Mouse (Mus musculus) hindbrain, embryonic 16.5 days (tissue): ENCODE measurements around the gene 1600014C23Rik. TPM values are rescaled to one million over a fixed set of nuclear protein-coding genes. Genes with fewer than 3 reads are reported as not detected.
A peak's percentile ranks its signal among the peaks of the same experiment; 100 is the strongest.

Experiments used
- ATAC-seq: fragments of 200-750 bp; cut with Nextera tagmentation; 2 replicates; pipeline ENCODE4 v1.8.0; 2017; ENCODE audit warnings: moderate TSS enrichment, moderate library complexity
- H3K27ac ChIP-seq: fragments of 300-500 bp; sonication (generic); 2 replicates; pipeline ENCODE4 v1.5.1; 2014; ENCODE audit warnings: low read depth, mild to moderate bottlenecking, control low read depth, low read length, moderate library complexity
- H3K27me3 ChIP-seq: fragments of 300-500 bp; sonication (generic); replicated peaks from 2 replicates; pipeline ENCODE4 v1.6.1; 2014; ENCODE audit warnings: low read length; ENCODE audit not compliant: control insufficient read depth, insufficient read depth
- H3K36me3 ChIP-seq: fragments of 300-500 bp; sonication (generic); 2 replicates; pipeline ENCODE4 v1.6.1; 2014; ENCODE audit warnings: mild to moderate bottlenecking, low read length, moderate library complexity, mixed read lengths; ENCODE audit not compliant: control insufficient read depth, insufficient read depth
- H3K4me1 ChIP-seq: fragments of 300-500 bp; sonication (generic); 2 replicates; pipeline ENCODE4 v1.6.1; 2014; ENCODE audit warnings: low read depth, low read length; ENCODE audit not compliant: control insufficient read depth, insufficient read depth
- H3K4me2 ChIP-seq: fragments of 300-500 bp; sonication (generic); 2 replicates; pipeline ENCODE4 v1.6.1; 2014; ENCODE audit warnings: mild to moderate bottlenecking, low read length, control low read depth, moderate library complexity
- H3K4me3 ChIP-seq: fragments of 300-500 bp; sonication (generic); 2 replicates; pipeline ENCODE4 v1.5.1; 2014; ENCODE audit warnings: mild to moderate bottlenecking, low read length, control low read depth, moderate library complexity
- H3K9ac ChIP-seq: fragments of 300-500 bp; sonication (generic); 2 replicates; pipeline ENCODE4 v1.6.1; 2014; ENCODE audit warnings: low read depth, mild to moderate bottlenecking, control low read depth, low read length, moderate library complexity
- H3K9me3 ChIP-seq: fragments of 300-500 bp; sonication (generic); 2 replicates; pipeline ENCODE4 v1.6.1; 2014; ENCODE audit warnings: mild to moderate bottlenecking, low read length, moderate library complexity; ENCODE audit not compliant: control insufficient read depth
- WGBS: fragments of 180-500 bp; shearing (Covaris S2); extraction: QIAGEN DNeasy Blood & Tissue Kit; methylation state at CpG from one replicate; pipeline ENCODE4 v1.1.7; 2014; 5-methylcytosine and 5-hydroxymethylcytosine counted together
- polyA plus RNA-seq: library from polyadenylated mRNA; unstranded; fragments of >200 nt; fragmentation: Nextera tagmentation; extraction: Ambion mirVana; gene quantifications from 2 replicates; pipeline ENCODE4 v1.2.1, GENCODE M21; 2015

The 1600014C23Rik gene
- polyA plus RNA-seq, 1 experiment from 2014 or later: 0.66 TPM

- Histone ChIP-seq H3K9me3 (no peaks in the 10 kb centered on the region), H3K4me2 (no peak overlapping the region), H3K27ac (no peak overlapping the region; the same call in 1 of the 2 replicates), H3K27me3 (no peaks in the 10 kb centered on the region), H3K9ac (no peak overlapping the region; the same call in 1 of the 2 replicates), H3K4me3 (no peak overlapping the region), H3K36me3 (no peaks in the 10 kb centered on the region), H3K4me1 (peaks cover 9% of the 10 kb centered on the region)
- ATAC-seq: no peak
- WGBS: 44% methylated on average over 7 of the region's 9 CpGs
These were observed 34.0 kb upstream of the 1600014C23Rik start for GRCm38 (mm10) chr17:45767536-45768146.

DNA sequence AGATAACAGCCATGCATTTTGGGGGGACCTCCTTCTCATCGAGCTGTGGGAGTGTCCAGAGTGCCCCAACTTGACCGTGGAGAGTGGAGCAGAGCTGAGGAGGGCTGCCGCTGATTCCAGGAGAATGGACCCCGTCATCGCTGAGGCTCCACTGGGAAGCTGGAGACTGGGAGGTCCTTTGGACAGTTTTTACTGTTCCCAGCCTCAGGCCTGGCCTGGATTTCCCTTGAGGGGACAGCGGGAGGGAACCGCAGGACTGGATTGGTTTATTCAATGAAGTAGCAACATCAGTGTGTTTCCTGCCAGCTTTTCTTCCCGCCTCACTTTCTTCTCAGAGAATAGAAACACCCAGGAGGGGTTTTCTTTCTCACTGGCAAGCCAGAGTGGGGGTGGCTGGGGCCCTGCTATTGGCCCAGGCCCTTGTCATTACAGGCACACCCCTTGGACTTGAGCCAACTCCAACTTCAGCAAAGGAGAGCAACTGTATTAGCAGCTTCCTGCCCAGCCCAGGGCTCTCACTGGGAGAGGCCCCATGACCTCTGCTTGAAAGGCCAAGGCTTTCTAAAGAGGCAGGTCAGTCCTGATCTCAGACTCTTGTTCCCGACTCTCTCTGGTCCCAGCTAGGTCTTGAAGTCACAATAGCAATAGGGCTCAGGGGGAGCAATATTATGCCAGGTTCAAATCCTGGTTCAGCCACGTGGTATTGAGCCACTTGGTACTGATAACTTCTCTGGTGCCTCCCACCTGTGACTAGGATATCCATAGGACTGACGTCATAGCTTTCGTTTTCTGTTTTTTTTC lies 33.3 kb upstream of the 1600014C23Rik start:
- Histone ChIP-seq H3K27ac (peak overlapping the region; percentile 77), H3K9me3 (no peaks in the 10 kb centered on the region), H3K9ac (0 out of 2 replicates have a peak overlapping the region, but pooled peaks have one; percentile 31), H3K4me2 (peak overlapping the region; percentile 23), H3K27me3 (no peaks in the 10 kb centered on the region), H3K4me3 (no peak overlapping the region), H3K4me1 (peaks cover 9% of the 10 kb centered on the region), H3K36me3 (no peaks in the 10 kb centered on the region)
- ATAC-seq: peak; percentile 92
- 12% methylated on average over 12 of the region's 12 CpGs for WGBS

DNA sequence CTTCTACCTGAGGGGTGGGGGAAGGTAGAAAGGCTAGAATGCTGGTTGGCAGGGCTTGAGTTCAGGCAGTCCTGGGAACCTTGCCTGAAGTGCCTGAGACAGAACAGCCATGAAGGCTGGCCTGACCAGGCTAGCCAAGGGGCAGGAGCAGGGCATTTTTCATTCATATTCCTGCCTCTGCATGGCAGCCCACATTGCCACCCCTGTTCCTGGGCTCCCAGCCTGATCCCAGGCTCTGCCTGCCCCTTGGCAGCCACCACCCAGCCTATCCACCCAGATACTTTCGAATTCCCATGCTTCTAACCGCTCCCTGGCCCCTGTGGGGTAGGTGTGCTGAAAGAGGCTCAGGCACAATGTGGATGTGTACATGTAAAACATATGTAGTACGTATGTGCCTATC lies 32.3 kb upstream of the 1600014C23Rik start:
- Histone ChIP-seq H3K4me3 (no peak overlapping the region), H3K27me3 (no peaks in the 10 kb centered on the region), H3K27ac (peak overlapping the region; percentile 57; the same call in 1 of the 2 replicates), H3K4me2 (no peak overlapping the region), H3K9me3 (no peaks in the 10 kb centered on the region), H3K4me1 (peaks cover 9% of the 10 kb centered on the region), H3K36me3 (no peaks in the 10 kb centered on the region), H3K9ac (no peak overlapping the region)
- ATAC-seq: no peak
- 94% methylated on average over 3 of the region's 3 CpGs for WGBS

GRCm38 (mm10) chr17:45763188-45763587 lies 29.5 kb upstream of the 1600014C23Rik start:
- H3K4me2 ChIP-seq: no peak overlapping the region
- 72% methylated on average over 8 of the region's 8 CpGs for WGBS
- no peaks in the 10 kb centered on the region for H3K27me3 ChIP-seq
- peaks cover 9% of the 10 kb centered on the region for H3K4me1 ChIP-seq
- no peaks in the 10 kb centered on the region for H3K36me3 ChIP-seq
- H3K4me3 ChIP-seq: no peak overlapping the region
- no peak overlapping the region for H3K9ac ChIP-seq
- ATAC-seq: no peak
- no peaks in the 10 kb centered on the region for H3K9me3 ChIP-seq
- no peak overlapping the region for H3K27ac ChIP-seq

DNA sequence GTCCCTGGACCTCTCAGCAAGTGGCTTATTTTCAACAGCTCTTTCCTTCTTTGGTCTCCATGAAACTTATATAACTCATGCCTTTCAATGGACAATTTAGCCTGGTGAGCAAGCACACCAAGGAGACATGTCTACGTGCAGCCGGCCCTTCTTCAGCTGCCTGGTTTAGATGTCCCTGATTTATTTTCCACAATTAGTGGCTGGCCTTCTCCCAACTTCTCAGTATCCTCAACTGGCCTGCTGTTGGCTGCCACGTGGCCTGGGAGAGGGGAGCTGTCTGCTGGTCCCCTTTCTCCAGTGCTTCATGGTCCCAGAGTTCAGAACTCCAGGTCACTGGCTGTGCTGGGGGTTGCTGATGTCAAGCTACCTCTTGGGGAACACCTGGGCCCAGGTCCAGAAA lies 28.3 kb upstream of the 1600014C23Rik start:
- ATAC-seq: no peak
- H3K36me3 ChIP-seq: no peaks in the 10 kb centered on the region

DNA sequence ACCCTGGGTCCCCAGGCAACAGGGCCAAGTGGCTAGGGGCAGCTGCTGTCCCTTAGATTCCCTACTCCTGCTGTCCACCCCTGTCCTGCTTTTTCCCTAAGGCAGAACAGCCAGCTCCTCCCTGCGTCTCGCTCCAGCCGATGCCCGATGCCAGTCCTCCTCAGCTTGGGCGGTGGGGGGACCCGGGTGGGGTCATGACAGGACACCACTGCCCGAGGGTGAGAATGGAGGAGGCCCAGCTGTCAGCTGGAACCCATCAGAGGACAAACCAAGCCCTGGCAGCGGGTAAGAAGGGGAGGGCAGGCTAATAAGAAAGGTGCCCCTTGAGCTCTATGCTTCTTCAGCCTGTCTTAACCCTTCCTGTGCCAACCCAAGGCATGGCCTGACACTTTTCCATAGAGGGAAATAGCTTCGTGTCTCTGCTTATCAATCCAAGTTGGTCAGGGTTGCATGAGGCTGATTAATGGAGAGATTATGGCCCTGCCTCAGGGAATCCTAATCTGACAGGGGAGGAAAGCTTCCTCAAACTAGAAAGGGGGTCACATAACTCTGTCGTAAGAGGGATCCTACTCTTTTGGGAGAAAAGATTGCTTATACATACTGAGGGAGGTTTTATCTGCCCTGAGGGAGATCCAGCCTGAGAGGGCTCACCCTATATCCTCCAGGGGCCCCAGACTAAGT lies 27.5 kb upstream of the 1600014C23Rik start:
- WGBS: 48% methylated on average over 10 of the region's 10 CpGs

More for the DNA sequence above, 28.3 kb upstream of the 1600014C23Rik start:
- peaks cover 7% of the 10 kb centered on the region; the same call in 1 of the 2 replicates for H3K4me1 ChIP-seq
- no peaks in the 10 kb centered on the region for H3K27me3 ChIP-seq
- no peak overlapping the region for H3K9ac ChIP-seq
- no peak overlapping the region for H3K27ac ChIP-seq
- no peaks in the 10 kb centered on the region for H3K9me3 ChIP-seq
- H3K4me2 ChIP-seq: no peak overlapping the region
- no peak overlapping the region for H3K4me3 ChIP-seq
- 36% methylated on average over 3 of the region's 3 CpGs for WGBS

GRCm38 (mm10) chr17:45759751-45760150 lies 26.1 kb upstream of the 1600014C23Rik start:
- Histone ChIP-seq H3K9ac (no peak overlapping the region), H3K4me3 (no peak overlapping the region), H3K9me3 (no peaks in the 10 kb centered on the region), H3K27me3 (no peaks in the 10 kb centered on the region), H3K4me2 (no peak overlapping the region), H3K4me1 (no peaks in the 10 kb centered on the region), H3K36me3 (no peaks in the 10 kb centered on the region), H3K27ac (no peak overlapping the region)
- 75% methylated on average over 5 of the region's 5 CpGs for WGBS
- no peak for ATAC-seq

More for the DNA sequence above, 27.5 kb upstream of the 1600014C23Rik start:
- Histone ChIP-seq H3K9me3 (no peaks in the 10 kb centered on the region), H3K4me3 (no peak overlapping the region), H3K36me3 (no peaks in the 10 kb centered on the region), H3K4me2 (no peak overlapping the region), H3K27me3 (no peaks in the 10 kb centered on the region), H3K4me1 (0 out of 2 replicates have a peak, but pooled peaks cover 2% of the 10 kb centered on the region), H3K9ac (no peak overlapping the region), H3K27ac (no peak overlapping the region)
- ATAC-seq: no peak; the same call in 1 of the 2 replicates

- Histone ChIP-seq H3K9me3 (no peaks in the 10 kb centered on the region), H3K27me3 (no peaks in the 10 kb centered on the region), H3K4me1 (no peaks in the 10 kb centered on the region), H3K27ac (no peak overlapping the region), H3K36me3 (no peaks in the 10 kb centered on the region), H3K4me2 (no peak overlapping the region), H3K4me3 (no peak overlapping the region), H3K9ac (no peak overlapping the region)
- 66% methylated on average over 7 of the region's 7 CpGs for WGBS
- no peak for ATAC-seq
These were observed 25.2 kb upstream of the 1600014C23Rik start for GRCm38 (mm10) chr17:45758808-45759207.

DNA sequence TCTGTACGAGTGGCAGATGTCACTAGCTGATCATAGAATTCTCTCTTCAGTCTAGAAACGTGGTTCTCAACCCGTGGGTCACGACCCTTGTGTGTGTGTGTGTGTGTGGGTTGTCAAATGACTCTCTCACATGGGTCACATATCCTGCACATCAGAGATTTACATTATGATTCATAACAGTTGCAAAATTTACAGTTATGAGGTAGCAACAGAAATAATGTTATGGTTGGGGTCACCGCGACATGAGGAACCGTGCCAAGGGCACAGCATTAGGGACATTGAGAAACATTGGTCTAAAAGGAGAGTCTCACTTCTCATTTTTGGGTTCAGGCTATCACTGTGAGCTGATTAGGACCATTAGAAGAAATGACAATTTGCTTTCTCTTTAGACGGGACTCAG lies 24.3 kb upstream of the 1600014C23Rik start:
- no peaks in the 10 kb centered on the region for H3K27me3 ChIP-seq
- no peaks in the 10 kb centered on the region for H3K9me3 ChIP-seq
- H3K4me2 ChIP-seq: no peak overlapping the region
- no peak overlapping the region for H3K4me3 ChIP-seq
- no peaks in the 10 kb centered on the region for H3K4me1 ChIP-seq
- ATAC-seq: no peak
- H3K27ac ChIP-seq: no peak overlapping the region
- H3K36me3 ChIP-seq: no peaks in the 10 kb centered on the region
- 80% methylated on average over 8 of the region's 8 CpGs for WGBS
- no peak overlapping the region for H3K9ac ChIP-seq
